Mouse (Mus musculus): ENCODE data around the gene Gm5447.

DNA sequence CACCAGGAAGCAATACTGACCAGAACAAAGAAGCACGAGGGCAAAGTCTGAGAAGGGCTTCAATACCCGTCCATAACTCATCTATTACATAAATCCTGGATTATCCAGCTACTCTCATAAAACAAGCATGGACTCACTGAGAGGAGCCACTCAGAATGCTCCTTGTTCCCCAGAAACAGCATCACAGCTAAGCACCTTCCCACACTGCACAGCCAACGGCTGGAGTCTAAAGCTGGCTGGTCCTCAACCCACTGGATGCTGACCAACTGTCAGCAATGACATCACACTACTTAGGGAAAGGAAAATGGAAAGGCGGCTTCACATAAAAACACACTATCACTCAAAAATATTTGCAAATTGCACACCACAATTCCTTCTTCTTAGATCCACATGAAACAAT lies 5.7 kb upstream of the Gm5447 start:
- TF ChIP-seq CTCF (IDR thresholded peaks at IDR 0.05; ENCODE audit: borderline replicate concordance, control insufficient read depth, extremely low read depth, insufficient read depth, low read length, poor library complexity) (no peak), POLR2A (IDR thresholded peaks at IDR 0.05; ENCODE audit: control insufficient read depth, extremely low read depth, insufficient read depth, low read length, poor library complexity) (no peak)
